Mouse (Mus musculus) spleen, adult 18-20 months (tissue): ENCODE measurements around the gene Susd3.
A peak's percentile ranks its signal among the peaks of the same experiment; 100 is the strongest.

Experiments
- DNase-seq, 2 experiments: peaks; one replicate each; pipeline ENCODE4 v3.0.0; 2022; ENCODE audit warnings: mixed read lengths in 2 of 2

Susd3 gene

DNA sequence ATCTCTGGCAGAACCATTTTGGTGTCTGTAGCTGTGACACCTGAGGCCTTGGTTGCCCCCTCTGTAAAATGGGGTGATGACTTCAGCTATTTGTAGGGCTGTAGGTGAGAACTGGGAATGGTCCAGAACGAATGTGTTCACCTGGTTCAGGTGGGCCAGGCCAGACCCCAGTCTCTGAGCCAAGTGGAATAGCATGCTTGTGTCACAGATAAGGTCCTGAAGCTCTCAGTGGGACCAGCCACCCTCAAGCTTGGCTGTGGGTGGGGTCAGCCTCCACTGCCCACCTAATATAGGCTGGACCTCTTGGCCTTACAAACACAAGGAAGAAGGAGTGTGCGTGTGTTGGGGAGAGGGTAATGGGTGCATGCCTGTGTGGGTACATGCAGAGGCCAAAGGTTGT lies 42.2 kb downstream of the Susd3 start:
- DNase-seq = no peak

DNA sequence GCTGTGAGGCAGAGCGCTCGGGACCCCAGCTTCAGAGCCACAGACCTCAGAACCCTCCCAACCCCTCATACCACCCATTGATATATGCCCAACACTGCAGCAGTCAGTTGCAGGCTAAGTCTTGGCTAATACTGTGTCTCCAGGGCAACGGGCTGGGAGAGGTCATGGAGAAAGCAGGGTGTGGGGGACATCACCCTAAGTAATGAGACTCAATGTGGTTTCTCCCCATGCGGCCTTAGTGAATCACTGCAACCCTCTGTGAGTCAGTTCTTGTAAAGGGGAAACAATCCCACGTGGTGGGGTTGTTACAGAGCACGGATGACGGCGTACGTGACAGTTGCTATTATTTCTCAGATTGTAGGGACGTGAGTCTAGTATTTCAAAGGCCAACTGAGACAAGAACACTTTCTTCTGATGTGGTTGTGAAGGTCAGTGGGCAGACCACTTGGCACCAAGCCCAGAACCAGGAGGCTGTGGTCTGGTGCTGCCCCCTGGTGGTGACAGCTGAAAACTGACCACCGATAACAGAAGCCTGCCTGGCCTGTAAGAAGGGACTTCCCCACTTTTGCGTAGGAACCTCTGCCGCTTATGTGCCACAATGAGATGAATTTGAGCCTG lies 43.0 kb downstream of the Susd3 start:
- peak; percentile 69 to 82 for DNase-seq

DNA sequence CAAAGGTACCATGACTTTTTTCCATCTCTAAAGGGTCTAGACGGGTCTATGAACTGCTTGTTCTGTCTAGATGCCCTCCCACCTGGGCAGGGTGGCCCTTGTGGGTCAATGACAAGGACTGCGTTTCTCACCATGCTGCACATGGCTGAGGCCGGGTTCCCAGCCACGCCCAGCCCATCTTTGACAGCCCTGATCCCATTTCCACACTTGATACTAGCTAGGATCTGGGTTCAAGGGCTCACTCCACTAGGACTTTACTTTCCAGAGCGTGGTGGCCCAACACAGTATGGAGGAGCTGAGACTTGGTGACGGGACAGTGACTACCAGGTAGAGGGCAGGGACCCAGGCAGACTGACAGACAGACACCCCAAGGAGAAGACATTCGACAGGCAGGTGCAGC lies 46.0 kb downstream of the Susd3 start:
- no peak for DNase-seq

DNA sequence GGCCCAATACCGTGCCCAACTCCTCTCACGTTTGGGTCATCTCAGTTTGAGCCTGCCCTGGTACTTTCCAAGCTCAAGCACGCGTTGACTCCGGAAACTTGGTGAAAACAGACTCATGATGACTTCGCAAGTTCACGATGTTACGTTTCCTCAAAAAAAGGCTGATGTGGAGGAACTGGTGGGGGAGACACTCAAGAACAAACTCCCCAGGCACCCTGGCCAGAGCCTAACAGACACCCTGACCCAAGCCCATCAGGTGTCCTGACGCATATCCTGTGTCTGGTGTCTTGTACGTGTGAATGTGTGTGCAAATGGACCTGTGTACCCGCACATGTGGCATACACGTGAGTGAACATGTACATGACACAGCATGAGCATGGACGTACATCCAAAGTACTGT lies 47.8 kb downstream of the Susd3 start:
- DNase-seq = no peak

DNA sequence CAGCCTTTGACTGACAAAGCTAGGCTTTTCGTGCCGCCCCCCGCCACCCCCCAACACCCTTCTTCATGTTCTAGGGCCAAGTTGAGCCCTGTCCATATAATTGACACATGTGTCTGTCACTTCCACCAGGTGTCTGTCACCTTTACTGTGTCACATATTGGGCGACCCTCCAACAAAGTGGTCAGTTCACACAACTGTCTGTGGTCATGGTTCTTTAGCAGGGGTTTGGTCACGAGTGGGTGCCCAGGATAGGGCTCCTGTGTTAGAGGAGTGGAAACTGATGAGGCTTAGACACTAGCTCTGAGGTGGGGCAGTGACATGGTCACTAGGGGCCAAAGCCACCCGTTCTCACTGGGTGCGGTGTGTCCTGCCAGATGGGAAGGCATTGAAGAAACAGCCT lies 48.6 kb downstream of the Susd3 start:
- DNase-seq = no peak

DNA sequence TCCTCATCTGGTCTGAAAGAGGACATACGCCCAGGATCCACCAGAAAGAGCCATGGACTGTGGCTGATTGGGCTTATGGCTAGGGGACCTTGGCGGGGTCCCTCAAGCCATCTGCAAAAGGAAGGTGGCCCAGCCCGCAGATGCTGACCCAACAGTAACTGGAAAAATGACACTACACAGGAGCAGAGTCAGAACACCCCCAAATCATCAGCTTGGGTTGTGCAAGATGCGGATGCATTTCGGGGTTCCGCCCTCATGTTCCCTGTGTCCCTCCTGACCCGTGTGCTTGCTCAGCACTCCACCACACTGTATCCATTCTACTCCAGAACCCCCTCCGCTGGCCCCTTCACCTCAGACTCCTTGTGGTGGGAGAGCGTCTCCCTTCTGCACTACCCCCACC lies 49.8 kb downstream of the Susd3 start:
- no peak for DNase-seq

DNA sequence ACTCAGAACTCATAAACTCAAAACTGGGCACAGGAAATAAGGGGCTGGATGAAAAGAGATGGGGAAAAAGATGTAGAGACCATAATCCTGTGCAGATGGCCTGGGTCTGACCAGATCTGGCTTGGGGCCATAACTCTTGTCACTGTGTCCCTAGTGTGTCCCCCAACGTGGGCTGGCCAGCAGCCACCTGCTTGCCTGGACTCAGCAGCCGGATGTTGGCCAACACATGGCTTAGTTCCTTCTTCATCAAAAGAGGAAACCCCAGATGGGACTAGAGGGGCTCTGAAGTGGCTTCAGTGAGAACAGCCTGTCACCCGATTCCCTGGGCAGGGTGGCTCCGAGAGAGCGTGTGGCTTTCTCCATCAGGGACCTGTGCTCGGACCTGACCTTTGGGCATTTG lies 51.7 kb downstream of the Susd3 start:
- DNase-seq = peak in 1 of 2 experiments; percentile 35

DNA sequence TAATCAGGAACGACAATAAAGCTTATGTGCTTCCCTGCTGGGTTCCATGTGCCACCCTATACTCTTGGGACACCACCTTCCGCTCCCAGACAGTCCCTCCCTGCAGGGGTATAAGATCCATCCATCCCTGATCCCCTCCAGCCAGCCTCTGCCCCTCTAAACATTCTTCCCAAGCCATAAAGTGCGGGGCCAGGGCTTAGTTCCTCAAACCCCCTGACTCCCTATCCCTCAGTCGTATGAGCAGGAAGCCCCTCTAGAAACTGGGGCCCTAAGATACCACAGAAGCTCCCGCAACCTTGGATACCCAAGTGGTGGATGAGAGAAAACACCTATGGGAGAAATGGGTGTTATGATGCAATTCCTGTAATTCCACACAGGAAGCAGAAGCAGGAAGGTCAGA lies 52.3 kb downstream of the Susd3 start:
- DNase-seq = no peak

DNA sequence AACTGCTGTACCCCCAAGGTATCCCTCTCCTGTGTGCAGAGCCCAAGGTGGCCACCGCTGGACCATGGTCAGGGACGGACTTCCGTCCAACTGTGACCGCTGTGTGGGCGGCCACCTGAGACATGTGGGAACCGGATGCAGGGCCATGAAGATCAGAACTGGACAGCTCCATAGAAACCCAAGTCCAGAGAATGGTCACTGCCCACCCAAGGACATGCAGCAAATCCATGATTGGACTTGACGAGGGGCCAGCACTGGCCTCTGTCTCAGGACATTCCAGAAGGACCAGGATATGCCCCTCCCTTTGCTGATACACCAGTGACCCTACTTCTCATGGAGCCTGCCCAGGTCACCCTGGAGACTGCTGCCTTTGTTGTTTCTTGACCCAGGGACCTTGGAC lies 52.9 kb downstream of the Susd3 start:
- no peak for DNase-seq

DNA sequence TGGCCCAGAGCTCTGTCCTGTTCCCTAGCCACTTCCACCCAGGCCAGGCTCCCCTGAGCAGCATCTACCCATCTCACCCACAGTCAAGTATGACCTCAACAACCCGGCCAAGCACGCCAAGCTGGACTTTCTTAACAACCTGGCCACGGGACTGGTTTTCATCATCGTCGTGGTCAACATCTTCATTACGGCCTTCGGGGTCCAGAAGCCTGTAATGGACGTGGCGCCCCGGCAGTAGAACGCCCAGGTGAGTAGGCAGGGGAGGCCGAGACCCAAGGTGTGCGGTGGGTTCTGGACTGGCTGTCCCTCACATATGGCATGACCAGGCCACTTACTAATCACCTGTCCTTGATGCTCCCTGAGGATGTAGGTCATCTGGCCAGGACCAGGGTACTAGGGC lies 53.7 kb downstream of the Susd3 start:
- DNase-seq = no peak

DNA sequence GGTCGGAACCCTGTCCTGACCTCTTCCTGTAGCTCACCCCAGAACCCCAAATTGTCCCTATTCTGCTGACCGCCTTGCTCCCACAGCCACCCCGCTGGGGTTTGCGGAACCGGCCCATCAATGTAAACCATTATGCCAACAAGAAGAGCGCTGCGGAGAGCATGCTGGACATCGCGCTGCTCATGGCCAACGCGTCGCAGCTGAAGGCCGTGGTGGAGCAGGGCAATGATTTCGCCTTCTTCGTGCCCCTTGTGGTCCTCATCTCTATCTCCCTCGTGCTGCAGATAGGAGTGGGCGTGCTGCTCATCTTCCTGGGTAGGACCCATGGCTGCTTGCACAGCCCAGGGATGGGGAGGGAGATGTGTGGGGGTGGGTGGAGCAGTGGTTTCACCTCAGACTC lies 54.9 kb downstream of the Susd3 start:
- no peak for DNase-seq

DNA sequence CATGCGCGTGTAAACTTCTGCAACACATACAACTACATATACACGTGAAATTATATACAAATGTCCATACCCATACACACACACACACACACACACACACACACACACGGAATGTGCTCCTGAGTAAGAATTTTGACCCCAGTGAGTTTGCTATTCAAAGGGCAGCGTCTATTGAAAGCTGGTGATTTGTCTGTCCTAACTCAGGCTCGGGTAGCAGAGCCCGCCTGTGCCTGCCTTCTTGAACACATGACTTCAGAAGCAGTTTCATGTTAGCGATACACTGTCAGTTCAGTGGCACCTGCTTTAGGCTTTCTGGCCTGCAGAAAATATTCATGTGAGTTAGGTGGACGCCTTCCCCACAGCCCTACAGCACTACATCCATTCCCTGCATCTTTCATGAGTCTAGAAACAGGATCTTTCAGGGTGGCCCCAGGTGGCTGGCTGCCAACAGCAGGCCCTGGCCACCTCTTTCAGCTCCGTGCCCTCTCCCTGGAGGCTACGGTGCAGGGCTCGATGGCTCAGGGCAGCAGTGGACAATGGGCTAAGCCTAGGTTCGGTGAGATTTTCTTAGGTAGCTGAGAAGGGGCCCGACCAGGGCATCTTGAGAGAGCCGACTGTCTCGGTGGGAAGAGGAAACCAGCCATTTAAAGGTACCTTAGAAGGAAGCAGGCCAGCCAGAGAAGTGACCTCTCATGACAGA lies 56.2 kb downstream of the Susd3 start:
- no peak for DNase-seq

DNA sequence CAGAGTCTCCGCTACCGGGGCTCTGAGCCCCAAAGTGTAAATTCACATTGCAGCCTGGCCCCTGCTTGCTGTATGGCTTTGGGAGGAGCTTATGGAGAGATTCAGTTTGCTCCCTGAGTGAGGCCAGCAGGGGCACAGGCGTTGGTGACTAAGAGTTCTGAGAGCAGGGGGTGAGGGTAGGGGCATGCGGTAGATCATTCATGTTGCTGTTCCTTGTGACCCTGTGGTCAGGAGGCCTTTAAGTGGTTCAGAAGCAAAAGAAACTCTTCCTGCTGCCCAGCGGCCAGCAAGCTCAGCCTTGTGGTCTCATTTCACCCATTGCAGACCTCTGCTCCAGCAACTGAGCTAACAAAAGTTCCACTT lies 56.9 kb downstream of the Susd3 start:
- no peak for DNase-seq

DNA sequence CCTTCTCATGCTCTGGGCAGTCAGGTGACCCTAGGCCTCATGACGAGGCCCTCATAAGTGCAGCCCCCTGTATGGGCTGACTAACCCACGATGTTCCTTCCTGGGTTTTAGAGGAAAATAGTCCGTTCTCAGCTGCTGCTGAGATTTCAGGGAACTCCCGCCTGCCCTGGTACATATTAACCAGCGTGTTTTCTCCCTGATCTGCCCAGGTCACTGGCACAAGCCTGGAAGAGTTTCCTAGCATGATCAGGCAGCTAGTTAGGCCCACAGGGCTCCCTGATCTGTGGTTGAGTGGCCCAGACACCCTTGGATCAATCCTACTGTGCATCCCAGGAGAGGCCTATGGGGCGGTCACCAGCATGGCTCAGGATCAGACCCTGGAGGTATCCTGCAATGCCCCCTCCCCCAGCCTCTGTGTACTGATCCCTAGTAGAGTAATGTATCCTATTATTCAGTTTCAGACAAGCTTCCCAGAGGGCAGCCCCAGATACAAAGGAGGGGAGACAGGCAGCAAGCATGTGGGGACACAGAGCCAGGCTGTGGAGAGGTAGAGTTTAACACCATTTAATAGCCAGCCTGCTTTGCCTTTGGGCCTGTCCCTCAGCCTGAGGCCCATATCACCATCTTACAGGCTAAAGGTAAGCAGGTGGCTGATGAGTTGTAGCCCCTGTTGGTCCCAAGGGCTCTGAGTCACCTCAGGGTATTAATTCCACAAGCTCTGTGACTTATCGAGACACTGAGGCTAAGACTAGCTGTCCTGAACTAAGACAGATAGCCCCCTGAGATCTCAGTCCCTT lies 57.4 kb downstream of the Susd3 start:
- no peak for DNase-seq

DNA sequence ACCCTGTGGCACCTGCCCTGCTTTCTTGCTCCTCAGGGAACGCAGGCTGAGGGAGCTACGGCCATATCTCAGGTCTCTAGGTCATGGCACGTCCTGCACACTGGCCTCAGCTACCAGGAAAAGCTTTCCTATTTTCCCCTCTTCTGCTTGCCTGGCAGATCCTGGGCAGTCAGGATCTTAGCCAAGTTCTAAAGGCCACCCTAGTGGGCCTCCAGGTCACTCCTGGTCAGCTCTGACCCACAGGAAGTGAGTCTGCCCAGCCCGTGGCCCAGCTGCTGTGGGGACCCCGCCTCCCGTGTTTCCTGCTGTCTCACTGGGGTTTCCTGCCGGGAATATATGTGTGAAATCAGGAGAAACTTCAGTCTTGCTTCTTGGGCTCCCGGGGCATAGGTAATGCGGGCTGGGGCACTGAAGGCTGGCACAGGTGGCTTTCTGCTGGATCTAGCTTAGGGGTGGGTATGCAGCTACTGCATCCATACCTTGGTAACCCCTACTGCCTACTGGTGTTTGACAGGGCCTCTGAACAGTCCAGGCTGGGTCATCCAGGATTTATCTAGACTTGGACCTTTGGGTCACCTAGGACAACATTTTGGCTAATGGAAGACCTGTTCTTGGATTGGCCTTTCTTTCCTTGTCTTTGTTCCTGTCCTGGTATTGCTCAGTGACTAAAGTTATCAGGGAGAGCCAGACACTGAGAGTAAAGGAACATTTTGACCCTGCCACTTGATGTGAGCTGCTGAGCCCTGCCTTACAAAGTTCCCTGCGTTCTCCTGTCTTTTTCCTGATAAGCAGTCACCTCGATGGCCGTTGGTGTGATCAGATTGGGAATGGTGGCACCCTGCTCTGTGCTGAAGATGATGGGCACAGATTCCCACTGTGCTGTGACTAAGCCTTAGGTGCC lies 58.3 kb downstream of the Susd3 start:
- no peak for DNase-seq

DNA sequence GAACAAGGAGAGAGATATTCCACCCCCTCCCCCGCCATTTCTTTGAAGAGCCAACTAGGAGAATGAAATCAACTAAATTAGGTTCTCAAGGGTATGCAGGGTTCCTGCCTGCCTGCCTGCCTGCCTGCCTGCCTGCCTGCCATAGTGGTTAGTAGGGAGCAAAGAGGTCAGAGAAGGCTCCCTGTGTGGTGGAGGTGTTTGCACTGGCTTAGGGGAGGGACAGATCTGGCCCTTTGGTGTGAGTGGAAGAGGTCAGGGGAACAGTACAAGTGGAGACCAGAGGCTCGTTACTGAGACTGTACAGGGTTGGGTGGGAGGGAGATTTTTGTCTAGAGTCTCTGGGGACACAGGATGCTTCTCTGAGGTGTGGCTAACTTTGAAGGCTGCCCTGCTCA lies 59.5 kb downstream of the Susd3 start:
- no peak for DNase-seq

DNA sequence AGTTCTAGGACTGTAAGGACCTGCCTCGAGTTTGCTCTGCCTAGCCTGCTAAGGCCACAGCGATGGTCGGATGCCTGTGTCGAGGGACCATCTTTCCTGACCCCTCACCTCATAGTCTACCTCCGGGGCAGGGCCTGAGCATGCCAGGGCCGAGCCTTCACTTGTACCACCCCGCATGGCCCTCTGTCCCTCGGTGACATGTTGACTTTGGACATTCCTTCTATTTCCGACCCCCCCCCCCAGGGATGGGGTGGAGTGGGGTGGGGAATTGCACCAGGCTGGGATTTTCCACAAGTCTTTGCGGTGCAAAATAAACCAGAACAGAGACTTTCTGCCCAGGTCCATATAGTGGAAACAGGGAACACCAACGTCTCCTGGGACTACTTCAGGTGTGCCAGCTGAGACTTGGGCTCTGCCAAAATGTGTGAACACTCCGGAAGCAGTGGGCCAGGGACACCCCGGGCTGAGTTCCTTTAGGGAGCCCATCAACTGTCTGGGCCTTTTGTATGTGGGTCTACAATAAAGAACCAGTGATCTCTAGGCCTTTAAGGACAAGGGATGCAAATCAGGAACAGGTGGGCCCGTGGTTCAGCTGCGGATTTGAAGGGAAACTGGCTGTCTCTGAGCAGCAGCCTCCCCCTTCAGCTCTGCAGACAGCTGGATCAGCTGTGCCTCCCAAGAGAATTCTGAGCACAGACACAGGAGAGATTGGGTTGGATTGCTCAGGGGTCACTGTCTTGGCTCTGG lies 60.1 kb downstream of the Susd3 start:
- no peak for DNase-seq

DNA sequence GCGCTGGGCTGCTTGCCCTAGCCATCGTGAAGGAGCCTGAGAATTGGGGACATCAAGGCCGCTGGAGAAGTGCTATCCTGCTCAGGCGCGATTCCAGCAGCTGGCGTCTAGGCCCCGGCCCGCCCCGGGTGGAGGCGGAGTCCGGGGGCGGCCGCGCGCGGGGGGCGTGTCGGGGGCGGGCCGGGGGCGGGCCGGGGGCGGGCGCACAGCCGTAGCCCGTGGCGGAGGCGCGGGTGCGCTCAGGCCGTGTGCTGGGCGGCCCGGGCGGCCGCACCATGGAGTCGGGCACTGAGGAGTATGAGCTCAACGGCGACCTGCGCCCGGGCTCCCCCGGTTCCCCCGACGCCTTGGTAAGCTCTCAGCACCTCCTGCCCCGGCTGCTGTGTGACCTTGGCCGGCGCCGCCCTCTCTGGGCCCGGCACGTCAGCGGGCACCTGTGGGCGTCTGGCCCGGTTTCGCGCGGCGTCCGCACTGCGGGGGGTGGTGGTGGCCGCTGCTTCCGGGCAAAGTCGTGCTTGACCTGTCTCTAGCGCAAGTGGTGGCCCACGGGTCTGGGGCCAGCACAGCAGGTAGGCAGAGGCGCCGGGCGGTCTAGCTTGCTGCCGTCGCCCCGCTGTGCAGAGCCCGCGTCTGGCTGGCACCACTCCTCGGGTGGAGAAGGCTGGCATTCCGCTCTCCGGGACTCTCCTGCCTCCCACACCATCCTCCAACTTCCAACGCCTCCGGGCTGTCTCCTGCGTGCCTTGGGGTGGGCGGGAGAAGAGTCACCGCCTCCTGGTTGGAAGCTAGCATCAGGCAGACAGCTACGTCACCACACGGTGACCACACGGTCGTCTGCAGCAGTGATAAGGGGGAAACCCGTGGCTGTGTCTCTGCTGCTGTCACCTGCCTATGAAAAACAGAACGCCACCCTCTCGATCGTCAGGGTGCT lies 61.0 kb downstream of the Susd3 start, which contains the start of gene Ninj1:
Gene Ninj1 (plus strand): TSS at position 198 of the 931 bp plus-strand sequence.
- DNase-seq = peak; percentile 60 to 72

DNA sequence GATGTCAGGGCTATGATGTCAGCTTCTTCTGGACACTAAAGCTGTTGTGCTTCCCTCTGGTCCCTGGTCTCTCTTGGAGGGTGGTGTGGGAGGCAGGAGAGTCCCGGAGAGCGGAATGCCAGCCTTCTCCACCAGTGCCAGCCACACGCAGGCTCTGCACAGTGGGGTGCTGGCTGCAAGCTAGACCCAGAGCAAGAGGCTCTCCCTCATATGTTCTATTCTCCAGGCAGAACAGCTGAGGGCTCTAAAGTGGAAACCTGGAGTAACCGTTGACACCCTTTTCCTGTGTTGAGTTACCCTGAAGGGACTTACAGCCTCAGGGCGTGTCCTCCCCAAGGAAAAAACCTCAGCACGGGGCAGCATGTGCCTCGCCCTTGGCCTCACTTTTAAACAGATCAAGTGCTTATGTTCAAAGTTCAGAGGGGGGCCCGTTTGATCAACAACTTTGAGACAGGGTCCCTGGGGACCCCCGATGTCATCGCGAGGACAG lies 61.7 kb downstream of the Susd3 start:
- no peak for DNase-seq

DNA sequence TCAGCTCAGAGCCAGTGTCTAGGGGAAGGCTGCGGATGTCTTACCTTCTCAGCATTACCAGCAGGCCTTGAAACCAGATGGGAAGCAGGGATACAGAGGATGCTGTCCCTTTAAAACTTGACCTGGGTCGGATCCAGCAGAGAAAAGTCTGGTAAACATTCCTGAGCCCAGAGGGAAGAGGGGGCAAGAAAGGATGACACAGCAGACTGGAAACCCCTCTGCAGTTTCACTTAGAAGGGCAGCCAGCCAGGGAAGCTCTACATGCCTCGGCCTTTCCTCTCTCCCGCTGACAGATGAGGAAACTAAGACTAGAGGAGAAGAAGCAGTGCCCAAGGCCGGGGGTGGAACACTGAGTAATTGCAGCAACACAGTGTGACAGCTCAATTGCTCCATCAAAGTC lies 64.9 kb downstream of the Susd3 start:
- DNase-seq = no peak

DNA sequence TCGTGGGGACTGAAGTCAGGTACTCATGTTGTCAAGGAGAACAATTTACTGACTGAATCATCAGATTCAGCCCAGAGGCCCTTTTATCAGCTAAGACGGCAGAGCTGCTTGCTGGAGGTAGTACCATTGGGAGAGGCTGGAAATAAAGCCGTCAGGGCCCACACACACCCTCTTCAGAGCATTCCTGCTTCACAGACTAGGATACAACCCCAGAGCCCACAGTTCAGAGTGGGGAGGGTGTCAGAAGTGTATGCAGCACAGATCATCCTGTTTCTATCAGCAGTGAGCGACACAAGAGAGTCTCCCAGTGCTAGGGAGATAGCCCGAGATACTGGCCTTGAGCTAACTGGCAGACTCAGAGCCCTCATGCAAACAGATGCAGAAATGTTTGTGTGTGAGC lies 65.3 kb downstream of the Susd3 start:
- DNase-seq = no peak
